Mouse (Mus musculus) lung, embryonic 14.5 days (tissue): Measurements from ENCODE around the gene Rabggta. TPM values are rescaled to one million over a fixed set of nuclear protein-coding genes. Genes with fewer than 3 reads are reported as not detected.

Experiments
- ATAC-seq: fragments of 200-750 bp; cut with Nextera tagmentation; 2 replicates; pipeline ENCODE4 v1.8.0; 2017; ENCODE audit warnings: mild to moderate bottlenecking, moderate TSS enrichment, moderate library complexity; ENCODE audit not compliant: insufficient read depth
- DNase-seq: peaks from one replicate; pipeline ENCODE4 v3.0.0-alpha.2; 2015
- H3K27ac ChIP-seq: fragments of 300-500 bp; sonication (generic); 2 replicates; pipeline ENCODE4 v1.5.1; 2014; ENCODE audit warnings: low read depth, mild to moderate bottlenecking, moderate library complexity
- H3K27me3 ChIP-seq: fragments of 300-500 bp; sonication (generic); 2 replicates; pipeline ENCODE4 v1.6.1; 2014; ENCODE audit warnings: low read length, control low read depth; ENCODE audit not compliant: insufficient read depth
- H3K36me3 ChIP-seq: fragments of 300-500 bp; sonication (generic); 2 replicates; pipeline ENCODE4 v1.6.1; 2014; ENCODE audit warnings: control low read depth; ENCODE audit not compliant: insufficient read depth
- H3K4me1 ChIP-seq: fragments of 300-500 bp; sonication (generic); 2 replicates; pipeline ENCODE4 v1.6.1; 2014; ENCODE audit warnings: antibody characterized with exemption, control low read depth; ENCODE audit not compliant: insufficient read depth
- H3K4me2 ChIP-seq: fragments of 300-500 bp; sonication (generic); 2 replicates; pipeline ENCODE4 v1.6.1; 2014; ENCODE audit warnings: mild to moderate bottlenecking
- H3K4me3 ChIP-seq: fragments of 300-500 bp; sonication (generic); 2 replicates; pipeline ENCODE4 v1.5.1; 2014; ENCODE audit warnings: low read depth, low read length
- H3K9ac ChIP-seq: fragments of 300-500 bp; sonication (generic); 2 replicates; pipeline ENCODE4 v1.6.1; 2014
- H3K9me3 ChIP-seq: fragments of 300-500 bp; sonication (generic); 2 replicates; pipeline ENCODE4 v1.6.1; 2016; ENCODE audit warnings: low read depth, low read length, control low read depth
- CTCF ChIP-seq: IDR thresholded peaks from 2 replicates; pipeline ENCODE4 v1.5.1; 2016; ENCODE audit warnings: antibody characterized with exemption, low read depth
- WGBS: fragments of 180-500 bp; shearing (Covaris S2); extraction: QIAGEN DNeasy Blood & Tissue Kit; methylation state at CpG from one replicate; pipeline ENCODE4 v1.1.7; 2014; 5-methylcytosine and 5-hydroxymethylcytosine counted together
- polyA plus RNA-seq: library from polyadenylated mRNA; unstranded; fragments of >200 nt; fragmentation: Nextera tagmentation; extraction: Ambion mirVana; gene quantifications from 2 replicates; pipeline ENCODE4 v1.2.1, GENCODE M21; 2014

The Rabggta gene
- polyA plus RNA-seq = 25.6 and 29.5 TPM in 2 replicates

GRCm38 (mm10) chr14:55721700-55722437, at the start of gene Rabggta:
Gene Rabggta, minus strand, starts transcription at chr14:55722263.
- DNase-seq = peak; percentile 97
- Histone ChIP-seq H3K36me3 (peaks cover 23% of the 10 kb centered on the region), H3K27ac (peak within 1 kb of the TSS; percentile 88), H3K4me2 (peak within 1 kb of the TSS; percentile 74), H3K9ac (peak within 1 kb of the TSS; percentile 72), H3K4me3 (peak within 1 kb of the TSS; percentile 81), H3K27me3 (no peaks in the 10 kb centered on the region), H3K4me1 (no peaks in the 10 kb centered on the region), H3K9me3 (no peaks in the 10 kb centered on the region)
- under 1% methylated on average over 50 of the region's 50 CpGs for WGBS
- ATAC-seq = peak; percentile 97
- peak; percentile 98 for TF ChIP-seq CTCF

GRCm38 (mm10) chr14:55769087-55769703, 47.1 kb upstream of the Rabggta start:
- Histone ChIP-seq H3K4me3 (no peak overlapping the region), H3K9me3 (no peaks in the 10 kb centered on the region), H3K4me2 (no peak overlapping the region), H3K27ac (no peak overlapping the region), H3K9ac (no peak overlapping the region), H3K4me1 (no peaks in the 10 kb centered on the region), H3K27me3 (peaks cover 24% of the 10 kb centered on the region; the same call in 1 of the 2 replicates), H3K36me3 (no peaks in the 10 kb centered on the region)
- 67% methylated on average over 16 of the region's 16 CpGs for WGBS
- TF ChIP-seq CTCF = no peak
- ATAC-seq (no peak), DNase-seq (no peak)

- no peak for TF ChIP-seq CTCF
- no peak overlapping the region for H3K9ac ChIP-seq
- no peak overlapping the region for H3K4me2 ChIP-seq
- no peak overlapping the region for H3K4me3 ChIP-seq
- H3K9me3 ChIP-seq = no peaks in the 10 kb centered on the region
- no peak for DNase-seq
- no peak for ATAC-seq
- no peak overlapping the region for H3K27ac ChIP-seq
- H3K4me1 ChIP-seq = no peaks in the 10 kb centered on the region
- 91% methylated on average over 6 of the region's 6 CpGs for WGBS
- peaks cover 24% of the 10 kb centered on the region; the same call in 1 of the 2 replicates for H3K27me3 ChIP-seq
- H3K36me3 ChIP-seq = no peaks in the 10 kb centered on the region
These were observed 46.5 kb upstream of the Rabggta start for GRCm38 (mm10) chr14:55768555-55768954.

GRCm38 (mm10) chr14:55767519-55768414, 45.7 kb upstream of the Rabggta start:
- Histone ChIP-seq H3K4me2 (peak overlapping the region; percentile 78), H3K9me3 (no peaks in the 10 kb centered on the region), H3K4me1 (0 out of 2 replicates have a peak, but pooled peaks cover 5% of the 10 kb centered on the region), H3K36me3 (no peaks in the 10 kb centered on the region), H3K9ac (peak overlapping the region; percentile 52), H3K4me3 (peak overlapping the region; percentile 33), H3K27me3 (peaks cover 24% of the 10 kb centered on the region; the same call in 1 of the 2 replicates), H3K27ac (no peak overlapping the region)
- DNase-seq (peak; percentile 75), ATAC-seq (peak; percentile 72)
- TF ChIP-seq CTCF = peak; percentile 70
- WGBS = 11% methylated on average over 52 of the region's 52 CpGs

GRCm38 (mm10) chr14:55765696-55766095, 43.6 kb upstream of the Rabggta start, which contains the start of gene Ltb4r1:
Gene Ltb4r1, plus strand, starts transcription at chr14:55765962.
- 59% methylated on average over 4 of the region's 4 CpGs for WGBS
- H3K27ac ChIP-seq = no peak within 1 kb of the TSS
- H3K4me1 ChIP-seq = 0 out of 2 replicates have a peak, but pooled peaks cover 5% of the 10 kb centered on the region
- no peaks in the 10 kb centered on the region for H3K9me3 ChIP-seq
- H3K36me3 ChIP-seq = no peaks in the 10 kb centered on the region
- TF ChIP-seq CTCF = no peak
- DNase-seq = no peak
- H3K9ac ChIP-seq = no peak within 1 kb of the TSS
- no peak within 1 kb of the TSS for H3K4me2 ChIP-seq
- ATAC-seq = no peak
- no peak within 1 kb of the TSS for H3K4me3 ChIP-seq
- peaks cover 33% of the 10 kb centered on the region for H3K27me3 ChIP-seq

GRCm38 (mm10) chr14:55763166-55763565, 41.1 kb upstream of the Rabggta start:
- Histone ChIP-seq H3K27me3 (peaks cover 28% of the 10 kb centered on the region), H3K4me2 (peak overlapping the region; percentile 98), H3K9ac (peak overlapping the region; percentile 65; the same call in 1 of the 2 replicates), H3K36me3 (no peaks in the 10 kb centered on the region), H3K4me3 (no peak overlapping the region), H3K27ac (no peak overlapping the region), H3K4me1 (0 out of 2 replicates have a peak, but pooled peaks cover 5% of the 10 kb centered on the region), H3K9me3 (no peaks in the 10 kb centered on the region)
- DNase-seq (peak; percentile 17), ATAC-seq (no peak)
- TF ChIP-seq CTCF = no peak
- 49% methylated on average over 7 of the region's 7 CpGs for WGBS
